Mouse (Mus musculus) liver, embryonic 14.5 days (tissue): Measurements from ENCODE around the gene Sez6l.

Experiments
- CTCF ChIP-seq: IDR thresholded peaks from 2 replicates; pipeline ENCODE4 v1.5.1; 2016; ENCODE audit warnings: antibody characterized with exemption, low read depth, control low read depth
- EP300 ChIP-seq: IDR thresholded peaks from 2 replicates; pipeline ENCODE4 v1.6.1; 2016; ENCODE audit warnings: antibody characterized with exemption, low read depth

GRCm38 (mm10) chr5:112402437-112402836 lies 174.5 kb downstream of the Sez6l start:
- TF ChIP-seq CTCF: no peak
- no peak for TF ChIP-seq EP300
